Mouse (Mus musculus): ENCODE results near the gene Tmem150a.
A peak's percentile ranks its signal among the peaks of the same experiment; 100 is the strongest.

Tmem150a gene

GRCm38 (mm10) chr6:72355066-72355911 lies at the start of gene Tmem150a:
Tmem150a (plus strand) TSS chr6:72355447.
- peak; percentile 85 for DNase-seq (ENCODE audit: low read depth, low spot score)

- no peak for DNase-seq (ENCODE audit: low read depth, low spot score)
Measured at GRCm38 (mm10) chr6:72312198-72312597, 43.0 kb upstream of the Tmem150a start.

- DNase-seq (ENCODE audit: low read depth, low spot score), result no peak
Measured at GRCm38 (mm10) chr6:72313124-72313867, 42.0 kb upstream of the Tmem150a start.

- DNase-seq (ENCODE audit: low read depth, low spot score), result no peak
Measured at GRCm38 (mm10) chr6:72315384-72315783, 39.9 kb upstream of the Tmem150a start.

- DNase-seq (ENCODE audit: low read depth, low spot score), result no peak
Measured at GRCm38 (mm10) chr6:72316044-72316443, 39.2 kb upstream of the Tmem150a start.

- peak; percentile 17 for DNase-seq (ENCODE audit: low read depth, low spot score)
Measured at GRCm38 (mm10) chr6:72318440-72318839, 36.8 kb upstream of the Tmem150a start.

- DNase-seq (ENCODE audit: low read depth, low spot score), result peak; percentile 63
Measured at GRCm38 (mm10) chr6:72319019-72319418, 36.2 kb upstream of the Tmem150a start.

GRCm38 (mm10) chr6:72322936-72323335 lies 32.3 kb upstream of the Tmem150a start:
- DNase-seq (ENCODE audit: low read depth, low spot score), result no peak

- DNase-seq (ENCODE audit: low read depth, low spot score), result no peak
Measured at GRCm38 (mm10) chr6:72323786-72324508, 31.3 kb upstream of the Tmem150a start.

GRCm38 (mm10) chr6:72326274-72326673 lies 29.0 kb upstream of the Tmem150a start:
- DNase-seq (ENCODE audit: low read depth, low spot score), result peak; percentile 73

- no peak for DNase-seq (ENCODE audit: low read depth, low spot score)
Measured at GRCm38 (mm10) chr6:72329019-72329418, 26.2 kb upstream of the Tmem150a start.

GRCm38 (mm10) chr6:72330133-72330532 lies 25.1 kb upstream of the Tmem150a start:
- DNase-seq (ENCODE audit: low read depth, low spot score), result no peak

GRCm38 (mm10) chr6:72333111-72333510 lies 22.1 kb upstream of the Tmem150a start:
- DNase-seq (ENCODE audit: low read depth, low spot score), result no peak

GRCm38 (mm10) chr6:72340481-72340880 lies 14.8 kb upstream of the Tmem150a start:
- no peak for DNase-seq (ENCODE audit: low read depth, low spot score)

- no peak for DNase-seq (ENCODE audit: low read depth, low spot score)
Measured at GRCm38 (mm10) chr6:72344396-72345073, 10.7 kb upstream of the Tmem150a start.

- peak; percentile 99 for DNase-seq (ENCODE audit: low read depth, low spot score)
Measured at GRCm38 (mm10) chr6:72345074-72345567, 10.1 kb upstream of the Tmem150a start, which contains the start of gene Usp39. Usp39 (minus strand) TSS chr6:72345184.

GRCm38 (mm10) chr6:72345633-72346032 lies 9.6 kb upstream of the Tmem150a start:
- no peak for DNase-seq (ENCODE audit: low read depth, low spot score)

- no peak for DNase-seq (ENCODE audit: low read depth, low spot score)
Measured at GRCm38 (mm10) chr6:72346261-72346660, 9.0 kb upstream of the Tmem150a start.

GRCm38 (mm10) chr6:72347166-72347941 lies 7.9 kb upstream of the Tmem150a start, which contains the start of gene 0610030E20Rik:
0610030E20Rik (plus strand) TSS chr6:72347317.
- DNase-seq (ENCODE audit: low read depth, low spot score), result peak; percentile 92

- DNase-seq (ENCODE audit: low read depth, low spot score), result no peak
Measured at GRCm38 (mm10) chr6:72348411-72348810, 6.8 kb upstream of the Tmem150a start.

All from brain, adult 2 months (tissue).